Comparison of ENCODE assay signal across 25 mouse cellular contexts in the genomic region with DNA sequence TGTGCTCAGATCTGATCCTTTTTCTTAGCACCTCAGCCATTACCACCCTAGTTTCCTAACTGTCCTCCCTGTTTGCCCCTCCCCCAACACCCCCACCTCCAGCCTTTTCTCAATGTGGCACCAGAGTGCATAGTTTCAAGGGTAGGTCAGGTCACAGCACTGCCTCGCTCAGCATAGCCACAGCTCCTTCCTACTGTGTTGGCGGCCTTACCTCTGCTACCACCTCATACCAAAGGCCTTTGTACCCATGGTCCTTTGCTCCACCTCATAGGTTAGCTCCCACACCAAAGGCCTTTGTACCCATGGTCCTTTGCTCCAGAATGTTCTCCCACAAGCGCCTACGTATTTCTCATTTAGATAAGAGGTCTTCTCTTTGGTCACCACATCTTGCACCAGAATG. TPM values are rescaled to one million over a fixed set of nuclear protein-coding genes. Genes with fewer than 3 reads are reported as not detected.
DNase-seq lines count a peak whose midpoint lies in the region; ATAC-seq and TF ChIP-seq lines count a peak whose summit lies in the region.
"Had no signal": no experiment of that assay in that cellular context is flagged by ENCODE, and none has a peak within 500 bp of the region (broad histone marks: within the 10 kb centered on the region; RNA-seq: fewer than 3 reads in every experiment).

No protein-coding gene starts in this region.

- no peak overlapping the region for H3K4me3 ChIP-seq in hindbrain, embryonic 11.5 days (ENCODE audit: low read depth, low read length)
- no peak overlapping the region for H3K4me3 ChIP-seq in hindbrain, embryonic 13.5 days
- no peak overlapping the region for H3K4me3 ChIP-seq in kidney, postnatal 0 days (replicated peaks; ENCODE audit: low read depth, low read length)
- H3K4me3 ChIP-seq in midbrain, embryonic 11.5 days (ENCODE audit: low read depth, low read length) = no peak overlapping the region
- H3K4me3 ChIP-seq in midbrain, embryonic 14.5 days (replicated peaks; ENCODE audit: low read depth, low read length) = no peak overlapping the region
- H3K4me3 ChIP-seq in macrophage (ENCODE audit: inconsistent target) = no peak overlapping the region
- H3K4me3 ChIP-seq: embryonic facial prominence, embryonic 10.5 days; heart, embryonic 15.5 days; hindbrain, embryonic 15.5 days; limb, embryonic 12.5 days; midbrain, embryonic 13.5 days; neural tube, embryonic 13.5 days; stomach, embryonic 15.5 days had no signal

- H3K79me2 ChIP-seq in macrophage (ENCODE audit: inconsistent target) = peaks cover 11% of the 10 kb centered on the region; the same call in 1 of the 2 replicates

- no peaks in the 10 kb centered on the region for H3K9me3 ChIP-seq in hindbrain, embryonic 11.5 days (ENCODE audit: control insufficient read depth, low read length)
- no peaks in the 10 kb centered on the region for H3K9me3 ChIP-seq in hindbrain, embryonic 13.5 days
- no peaks in the 10 kb centered on the region for H3K9me3 ChIP-seq in kidney, postnatal 0 days (replicated peaks; ENCODE audit: low read length)
- no peaks in the 10 kb centered on the region for H3K9me3 ChIP-seq in midbrain, embryonic 11.5 days (ENCODE audit: control insufficient read depth, low read length)
- H3K9me3 ChIP-seq in midbrain, embryonic 14.5 days (ENCODE audit: control insufficient read depth, low read length) = no peaks in the 10 kb centered on the region
- H3K9me3 ChIP-seq: embryonic facial prominence, embryonic 10.5 days; heart, embryonic 15.5 days; hindbrain, embryonic 15.5 days; limb, embryonic 12.5 days; midbrain, embryonic 13.5 days; neural tube, embryonic 13.5 days; stomach, embryonic 15.5 days had no signal

- H3K36me3 ChIP-seq in hindbrain, embryonic 11.5 days (ENCODE audit: control insufficient read depth, insufficient read depth, low read length) = peaks cover 7% of the 10 kb centered on the region
- H3K36me3 ChIP-seq in hindbrain, embryonic 13.5 days = peaks cover 80% of the 10 kb centered on the region
- peaks cover 36% of the 10 kb centered on the region for H3K36me3 ChIP-seq in kidney, postnatal 0 days (ENCODE audit: insufficient read depth, low read length)
- H3K36me3 ChIP-seq in midbrain, embryonic 11.5 days (ENCODE audit: control insufficient read depth, insufficient read depth, low read length) = peaks cover 23% of the 10 kb centered on the region
- H3K36me3 ChIP-seq in midbrain, embryonic 14.5 days (ENCODE audit: control insufficient read depth, insufficient read depth, low read length) = peaks cover 83% of the 10 kb centered on the region
- peaks cover 41% of the 10 kb centered on the region for H3K36me3 ChIP-seq in macrophage (ENCODE audit: inconsistent target)

- no peaks in the 10 kb centered on the region for H3K27me3 ChIP-seq in hindbrain, embryonic 11.5 days (ENCODE audit: control insufficient read depth, insufficient read depth, low read length)
- H3K27me3 ChIP-seq in hindbrain, embryonic 13.5 days = no peaks in the 10 kb centered on the region
- no peaks in the 10 kb centered on the region for H3K27me3 ChIP-seq in kidney, postnatal 0 days (ENCODE audit: insufficient read depth, low read length)
- H3K27me3 ChIP-seq in midbrain, embryonic 11.5 days (ENCODE audit: control insufficient read depth, insufficient read depth, low read length) = no peaks in the 10 kb centered on the region
- no peaks in the 10 kb centered on the region for H3K27me3 ChIP-seq in midbrain, embryonic 14.5 days (ENCODE audit: control insufficient read depth, insufficient read depth, low read length)
- H3K27me3 ChIP-seq: heart, embryonic 15.5 days; hindbrain, embryonic 15.5 days; limb, embryonic 12.5 days; midbrain, embryonic 13.5 days; neural tube, embryonic 13.5 days; Patski; stomach, embryonic 15.5 days had no signal

- no peak overlapping the region for H3K4me2 ChIP-seq in hindbrain, embryonic 11.5 days (replicated peaks; ENCODE audit: low read depth, low read length)
- no peak overlapping the region for H3K4me2 ChIP-seq in hindbrain, embryonic 13.5 days
- H3K4me2 ChIP-seq in kidney, postnatal 0 days (ENCODE audit: low read length) = no peak overlapping the region
- H3K4me2 ChIP-seq in midbrain, embryonic 11.5 days = no peak overlapping the region
- H3K4me2 ChIP-seq in midbrain, embryonic 14.5 days (ENCODE audit: low read length) = no peak overlapping the region
- H3K4me2 ChIP-seq: heart, embryonic 15.5 days; hindbrain, embryonic 15.5 days; limb, embryonic 12.5 days; midbrain, embryonic 13.5 days; neural tube, embryonic 13.5 days; stomach, embryonic 15.5 days had no signal

- H3K4me1 ChIP-seq in hindbrain, embryonic 11.5 days (replicated peaks; ENCODE audit: control insufficient read depth, insufficient read depth, low read length) = no peaks in the 10 kb centered on the region
- no peaks in the 10 kb centered on the region for H3K4me1 ChIP-seq in hindbrain, embryonic 13.5 days (replicated peaks)
- no peaks in the 10 kb centered on the region for H3K4me1 ChIP-seq in kidney, postnatal 0 days (replicated peaks; ENCODE audit: insufficient read depth, low read length)
- H3K4me1 ChIP-seq in midbrain, embryonic 11.5 days (ENCODE audit: control insufficient read depth, insufficient read depth, low read length) = no peaks in the 10 kb centered on the region
- H3K4me1 ChIP-seq in midbrain, embryonic 14.5 days (ENCODE audit: control insufficient read depth, insufficient read depth, low read length) = no peaks in the 10 kb centered on the region
- H3K4me1 ChIP-seq: heart, embryonic 15.5 days; hindbrain, embryonic 15.5 days; limb, embryonic 12.5 days; midbrain, embryonic 13.5 days; neural tube, embryonic 13.5 days; stomach, embryonic 15.5 days had no signal

- DNase-seq in hindbrain, embryonic 11.5 days (ENCODE audit: low spot score) = no peak
- DNase-seq in kidney, postnatal 0 days (ENCODE audit: low spot score) = no peak
- no peak for DNase-seq in kidney, postnatal 4 days
- DNase-seq in midbrain, embryonic 11.5 days (ENCODE audit: low spot score, missing footprints) = no peak
- no peak for DNase-seq in midbrain, embryonic 14.5 days
- DNase-seq in neural tube, embryonic 10.5 days (ENCODE audit: extremely low spot score, low spot score) = no peak
- DNase-seq: adrenal gland, adult 2 months; cerebellum, adult 11-12 months; cerebellum, postnatal 10 days; gastrocnemius, postnatal 36 days; heart, postnatal 36 days; layer of hippocampus, postnatal 36 days; lung, postnatal 10 days; right cerebral cortex, adult 18-20 months; right cerebral cortex, postnatal 4 days had no signal

- no peak overlapping the region for H3K27ac ChIP-seq in hindbrain, embryonic 11.5 days (ENCODE audit: low read depth, low read length)
- no peak overlapping the region for H3K27ac ChIP-seq in hindbrain, embryonic 13.5 days
- H3K27ac ChIP-seq in kidney, postnatal 0 days = no peak overlapping the region
- no peak overlapping the region for H3K27ac ChIP-seq in midbrain, embryonic 11.5 days (ENCODE audit: low read depth, low read length)
- H3K27ac ChIP-seq in midbrain, embryonic 14.5 days (replicated peaks; ENCODE audit: low read depth, low read length) = no peak overlapping the region
- peak overlapping the region; percentile 66 for H3K27ac ChIP-seq in macrophage
- H3K27ac ChIP-seq: embryonic facial prominence, embryonic 10.5 days; heart, embryonic 15.5 days; hindbrain, embryonic 15.5 days; limb, embryonic 12.5 days; midbrain, embryonic 13.5 days; neural tube, embryonic 13.5 days; stomach, embryonic 15.5 days had no signal

- no peak overlapping the region for H3K9ac ChIP-seq in hindbrain, embryonic 11.5 days (ENCODE audit: low read depth, low read length)
- H3K9ac ChIP-seq in hindbrain, embryonic 13.5 days = no peak overlapping the region
- no peak overlapping the region for H3K9ac ChIP-seq in kidney, postnatal 0 days (ENCODE audit: low read depth, low read length)
- no peak overlapping the region for H3K9ac ChIP-seq in midbrain, embryonic 11.5 days (ENCODE audit: low read length)
- H3K9ac ChIP-seq in midbrain, embryonic 14.5 days (replicated peaks; ENCODE audit: low read length) = no peak overlapping the region
- H3K9ac ChIP-seq: heart, embryonic 15.5 days; hindbrain, embryonic 15.5 days; limb, embryonic 12.5 days; midbrain, embryonic 13.5 days; neural tube, embryonic 13.5 days; stomach, embryonic 15.5 days had no signal

- no peak for TF ChIP-seq CTCF in kidney, postnatal 0 days (IDR thresholded peaks at IDR 0.05; ENCODE audit: low read depth)

- peak; percentile 35; the same call in 1 of the 2 replicates for ATAC-seq in hindbrain, embryonic 11.5 days (ENCODE audit: low FRiP score)
- no peak for ATAC-seq in hindbrain, embryonic 13.5 days (ENCODE audit: low FRiP score)
- peak; percentile 48; the same call in 1 of the 2 replicates for ATAC-seq in kidney, postnatal 0 days (replicated peaks; ENCODE audit: low FRiP score, low read depth)
- ATAC-seq in midbrain, embryonic 11.5 days (ENCODE audit: low FRiP score) = 0 out of 2 replicates have a peak, but pooled peaks have one; percentile 30
- no peak for ATAC-seq in midbrain, embryonic 14.5 days (ENCODE audit: low FRiP score, low TSS enrichment)
- ATAC-seq: Patski had no signal

- WGBS in hindbrain, embryonic 11.5 days = 86% methylated on average over 4 of the region's 4 CpGs
- WGBS in hindbrain, embryonic 13.5 days = 95% methylated on average over 4 of the region's 4 CpGs
- 86% methylated on average over 4 of the region's 4 CpGs for WGBS in kidney, postnatal 0 days
- WGBS in midbrain, embryonic 11.5 days = 94% methylated on average over 4 of the region's 4 CpGs
- WGBS in midbrain, embryonic 14.5 days = 89% methylated on average over 4 of the region's 4 CpGs
- WGBS in macrophage (ENCODE audit: missing documents) = 98% methylated on average over 4 of the region's 4 CpGs

RNA-seq across cellular contexts. Expression of gene Lmbrd2, which starts 21.5 kb away (rescaled TPM):
- 4.6 and 8.7 TPM in 2 replicates for polyA plus RNA-seq in hindbrain, embryonic 11.5 days (2014; fragmentation: Nextera tagmentation; extraction: Ambion mirVana)
- polyA plus RNA-seq in hindbrain, embryonic 13.5 days (2015; fragmentation: Nextera tagmentation; extraction: Ambion mirVana) = 3.8 and 6.0 TPM in 2 replicates
- 3.7 and 3.9 TPM in 2 replicates for polyA plus RNA-seq in kidney, postnatal 0 days (2015; fragmentation: Nextera tagmentation; extraction: Ambion mirVana)
- 4.4 and 5.2 TPM in 2 replicates for polyA plus RNA-seq in midbrain, embryonic 11.5 days (2014; fragmentation: Nextera tagmentation; extraction: Ambion mirVana)
- polyA plus RNA-seq in midbrain, embryonic 14.5 days (2014; fragmentation: Nextera tagmentation; extraction: Ambion mirVana) = 9.0 and 15.2 TPM in 2 replicates
- total RNA-seq in macrophage (2018; cell fraction: chromatin; rRNA removed) = 100 to 1,000 TPM in 2 of 26 experiments, 10 to 100 TPM in 22, 1 to 10 TPM in 2; 9.4 to 116 (median 55.5) TPM
- 10 to 100 TPM; 21.2 to 97.6 (median 50.1) TPM for total RNA-seq in macrophage (2018; cell fraction: cytosol; rRNA removed)
- total RNA-seq in macrophage (2018; cell fraction: nucleus; rRNA removed) = 100 to 1,000 TPM in 3 of 26 experiments, 10 to 100 TPM in 23; 16.9 to 134 (median 60.0) TPM
- 27.7 to 35.1 TPM (median 34.0 TPM) in 3 replicates for polyA plus RNA-seq in macrophage (2018)

RNA-seq across cellular contexts. Expression of gene Skp2, which starts 36.4 kb away (rescaled TPM):
- 95.9 and 105 TPM in 2 replicates for polyA plus RNA-seq in hindbrain, embryonic 11.5 days (2014; fragmentation: Nextera tagmentation; extraction: Ambion mirVana)
- polyA plus RNA-seq in hindbrain, embryonic 13.5 days (2015; fragmentation: Nextera tagmentation; extraction: Ambion mirVana) = 26.0 and 27.9 TPM in 2 replicates
- 29.0 and 32.1 TPM in 2 replicates for polyA plus RNA-seq in kidney, postnatal 0 days (2015; fragmentation: Nextera tagmentation; extraction: Ambion mirVana)
- polyA plus RNA-seq in midbrain, embryonic 11.5 days (2014; fragmentation: Nextera tagmentation; extraction: Ambion mirVana) = 121 and 126 TPM in 2 replicates
- polyA plus RNA-seq in midbrain, embryonic 14.5 days (2014; fragmentation: Nextera tagmentation; extraction: Ambion mirVana) = 17.7 and 26.8 TPM in 2 replicates
- total RNA-seq in macrophage (2018; cell fraction: chromatin; rRNA removed) = 10 to 100 TPM in 17 of 26 experiments, 1 to 10 TPM in 9; 3.1 to 79.0 (median 15.4) TPM
- total RNA-seq in macrophage (2018; cell fraction: cytosol; rRNA removed) = 10 to 100 TPM in 9 of 26 experiments, 1 to 10 TPM in 16, under 1 TPM in 1; 0.53 to 15.6 (median 8.8) TPM
- 10 to 100 TPM in 16 of 26 experiments, 1 to 10 TPM in 10; 2.5 to 68.6 (median 14.6) TPM for total RNA-seq in macrophage (2018; cell fraction: nucleus; rRNA removed)
- polyA plus RNA-seq in macrophage (2018) = 11.8 to 12.1 TPM (median 11.9 TPM) in 3 replicates

RNA-seq across cellular contexts. Expression of gene Nadk2, which starts 47.8 kb away (rescaled TPM):
- polyA plus RNA-seq in hindbrain, embryonic 11.5 days (2014; fragmentation: Nextera tagmentation; extraction: Ambion mirVana) = 32.9 and 38.0 TPM in 2 replicates
- 30.9 and 32.2 TPM in 2 replicates for polyA plus RNA-seq in hindbrain, embryonic 13.5 days (2015; fragmentation: Nextera tagmentation; extraction: Ambion mirVana)
- 31.6 and 34.9 TPM in 2 replicates for polyA plus RNA-seq in kidney, postnatal 0 days (2015; fragmentation: Nextera tagmentation; extraction: Ambion mirVana)
- polyA plus RNA-seq in midbrain, embryonic 11.5 days (2014; fragmentation: Nextera tagmentation; extraction: Ambion mirVana) = 36.8 and 43.6 TPM in 2 replicates
- 30.0 and 36.0 TPM in 2 replicates for polyA plus RNA-seq in midbrain, embryonic 14.5 days (2014; fragmentation: Nextera tagmentation; extraction: Ambion mirVana)
- 10 to 100 TPM in 18 of 26 experiments, 1 to 10 TPM in 8; 1.2 to 43.8 (median 17.9) TPM for total RNA-seq in macrophage (2018; cell fraction: chromatin; rRNA removed)
- total RNA-seq in macrophage (2018; cell fraction: cytosol; rRNA removed) = 10 to 100 TPM in 8 of 26 experiments, 1 to 10 TPM in 18; 3.4 to 13.6 (median 7.4) TPM
- 10 to 100 TPM in 9 of 26 experiments, 1 to 10 TPM in 17; 3.0 to 27.6 (median 8.3) TPM for total RNA-seq in macrophage (2018; cell fraction: nucleus; rRNA removed)
- 7.8 to 10.3 TPM (median 8.3 TPM) in 3 replicates for polyA plus RNA-seq in macrophage (2018)

Comparison
In these comparisons a context has a peak if more than half of its experiments do, and no peak if none do; other contexts are left out.
1. ATAC-seq: peak in hindbrain, embryonic 11.5 days (single experiment), kidney, postnatal 0 days (single experiment) and midbrain, embryonic 11.5 days (single experiment); none in hindbrain, embryonic 13.5 days (single experiment) and midbrain, embryonic 14.5 days (single experiment).